Mouse (Mus musculus) embryonic stem cell, embryonic (primary cell): ENCODE data around the gene 4930550L24Rik.

ENCODE experiments used
- CTCF ChIA-PET, 4 experiments: fragments of 300-600 bp in 2 of 4; fragments of 350-600 bp in 2 of 4; sonication (Branson Sonifier 250); formaldehyde crosslinking; loops; one replicate each; lab custom pipeline; 2022; ENCODE audit warnings: inconsistent platforms in 2 of 4; lab: Charles Lee
- POLR2A ChIA-PET, 4 experiments: fragments of 300-600 bp in 2 of 4; fragments of 350-600 bp in 2 of 4; sonication (Branson Sonifier 250); formaldehyde crosslinking; loops; one replicate each; lab custom pipeline; 2022; ENCODE audit warnings: antibody characterized with exemption in 4 of 4, inconsistent platforms in 1 of 4; lab: Charles Lee

The 4930550L24Rik gene

DNA sequence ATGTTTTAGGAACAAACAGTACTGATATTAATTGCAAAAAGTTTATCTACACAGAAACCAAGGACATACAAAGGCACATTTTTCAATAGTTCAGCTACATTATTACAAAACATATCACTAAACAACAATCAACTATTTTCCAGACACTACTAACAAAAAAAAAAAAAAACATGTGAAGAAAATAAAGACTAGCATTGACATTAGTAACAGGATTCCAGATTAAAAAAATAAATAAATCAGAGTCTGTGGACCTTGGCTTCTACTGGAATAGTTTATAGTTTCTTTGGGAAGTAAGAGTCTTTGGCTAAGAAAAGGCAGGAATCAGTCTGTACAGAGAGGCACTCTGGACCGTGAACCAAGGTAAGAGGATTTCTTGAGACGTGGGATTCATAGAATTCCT is at the start of gene 4930550L24Rik:
Gene 4930550L24Rik (plus strand): TSS at position 301 of the 400 bp plus-strand sequence.
- CTCF ChIA-PET, result no interaction called here
- POLR2A ChIA-PET, result no interaction called here

DNA sequence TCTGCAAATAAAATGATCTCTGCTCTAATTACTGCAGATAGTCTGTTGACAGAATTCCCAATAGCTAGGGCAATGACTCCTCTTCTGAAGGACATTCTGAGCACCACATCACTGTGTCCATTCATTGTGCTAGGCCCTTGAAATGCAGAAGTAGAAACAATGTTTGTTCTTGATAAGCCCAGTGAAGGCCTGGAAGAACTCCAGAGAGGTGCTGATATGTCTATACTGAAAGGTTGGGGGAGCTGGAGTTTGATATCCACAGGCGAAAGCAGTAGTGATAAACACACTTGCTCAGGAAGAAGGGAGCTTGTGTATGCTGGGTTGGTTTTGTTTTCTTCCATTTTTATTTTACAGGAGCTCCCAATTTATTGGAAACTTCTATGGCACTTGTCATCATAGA is 8.4 kb upstream of the 4930550L24Rik start:
- CTCF ChIA-PET, result no interaction called here
- POLR2A ChIA-PET, result no interaction called here

DNA sequence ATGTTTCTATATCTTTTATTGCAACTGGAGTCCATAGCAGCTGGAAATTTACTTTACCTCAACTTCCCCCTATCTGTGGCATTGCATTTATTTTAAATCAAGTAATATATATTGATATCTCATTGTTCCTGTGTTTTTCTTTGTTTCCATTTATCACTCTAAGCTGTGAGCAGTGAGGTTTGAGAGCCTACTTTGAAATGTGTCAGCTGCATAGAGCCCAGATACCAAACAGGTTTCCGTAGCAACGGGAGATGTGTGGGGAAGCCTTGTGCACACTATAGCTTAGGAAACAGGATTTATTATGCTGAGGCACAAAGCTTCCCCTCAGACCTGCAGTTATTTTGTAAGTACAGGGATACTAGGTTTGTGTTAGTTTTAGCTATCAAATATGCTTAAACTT is 58.8 kb downstream of the 4930550L24Rik start:
- POLR2A ChIA-PET, result no interaction called here

More for the DNA sequence above, 58.8 kb downstream of the 4930550L24Rik start:
- CTCF ChIA-PET, result no interaction called here
